Mouse (Mus musculus): ENCODE measurements at regions not wholly inside any gene's neighbourhood (a gene's known extent, or its start where the extent isn't known, plus 50 kb on each side); places are given as distances from the start of the nearest gene placed in this dataset.

- Histone ChIP-seq H3K9ac (replicated peaks) (no peak overlapping the region), H3K9me3 (ENCODE audit: low read length) (no peaks in the 10 kb centered on the region), H3K4me2 (ENCODE audit: low read depth, low read length) (no peak overlapping the region), H3K4me3 (ENCODE audit: low read depth, low read length) (no peak overlapping the region), H3K27me3 (ENCODE audit: insufficient read depth, low read length) (no peaks in the 10 kb centered on the region), H3K27ac (ENCODE audit: low read depth) (no peak overlapping the region), H3K36me3 (replicated peaks; ENCODE audit: insufficient read depth, low read length) (no peaks in the 10 kb centered on the region), H3K4me1 (ENCODE audit: insufficient read depth) (no peaks in the 10 kb centered on the region)
- DNase-seq: no peak
- WGBS (ENCODE audit: insufficient replicate concordance): 57% methylated on average over 3 of the region's 3 CpGs
- ATAC-seq: peak; percentile 80
- TF ChIP-seq EP300 (IDR thresholded peaks at IDR 0.05; ENCODE audit: low read depth): no peak
- TF ChIP-seq CTCF (IDR thresholded peaks at IDR 0.05; ENCODE audit: low read depth): no peak
These were observed 119.5 kb upstream of the Dph6 start for GRCm38 (mm10) chr2:114774278-114774677.

- DNase-seq (no peak), ATAC-seq (no peak)
- 71% methylated on average over 2 of the region's 2 CpGs for WGBS (ENCODE audit: insufficient replicate concordance)
These were observed 120.8 kb upstream of the Dph6 start for GRCm38 (mm10) chr2:114775532-114775931.

GRCm38 (mm10) chr2:114776176-114776575 lies 121.4 kb upstream of the Dph6 start:
- TF ChIP-seq CTCF (IDR thresholded peaks at IDR 0.05; ENCODE audit: low read depth) (no peak), EP300 (IDR thresholded peaks at IDR 0.05; ENCODE audit: low read depth) (no peak)
- no peaks in the 10 kb centered on the region for H3K4me1 ChIP-seq (ENCODE audit: insufficient read depth)
- WGBS (ENCODE audit: insufficient replicate concordance): 55% methylated on average over 2 of the region's 2 CpGs
- no peak overlapping the region for H3K4me3 ChIP-seq (ENCODE audit: low read depth, low read length)
- no peaks in the 10 kb centered on the region for H3K36me3 ChIP-seq (replicated peaks; ENCODE audit: insufficient read depth, low read length)
- H3K27me3 ChIP-seq (ENCODE audit: insufficient read depth, low read length): no peaks in the 10 kb centered on the region
- H3K27ac ChIP-seq (ENCODE audit: low read depth): no peak overlapping the region
- no peak overlapping the region for H3K4me2 ChIP-seq (ENCODE audit: low read depth, low read length)
- H3K9me3 ChIP-seq (ENCODE audit: low read length): no peaks in the 10 kb centered on the region
- no peak for DNase-seq
- no peak overlapping the region for H3K9ac ChIP-seq (replicated peaks)
- no peak for ATAC-seq

More at GRCm38 (mm10) chr2:114775532-114775931, 120.8 kb upstream of the Dph6 start:
- Histone ChIP-seq H3K27ac (ENCODE audit: low read depth) (no peak overlapping the region), H3K9ac (replicated peaks) (no peak overlapping the region), H3K4me1 (ENCODE audit: insufficient read depth) (no peaks in the 10 kb centered on the region), H3K36me3 (replicated peaks; ENCODE audit: insufficient read depth, low read length) (no peaks in the 10 kb centered on the region), H3K9me3 (ENCODE audit: low read length) (no peaks in the 10 kb centered on the region), H3K4me2 (ENCODE audit: low read depth, low read length) (no peak overlapping the region), H3K27me3 (ENCODE audit: insufficient read depth, low read length) (no peaks in the 10 kb centered on the region), H3K4me3 (ENCODE audit: low read depth, low read length) (no peak overlapping the region)
- TF ChIP-seq EP300 (IDR thresholded peaks at IDR 0.05; ENCODE audit: low read depth): no peak
- no peak for TF ChIP-seq CTCF (IDR thresholded peaks at IDR 0.05; ENCODE audit: low read depth)

- Histone ChIP-seq H3K4me1 (ENCODE audit: insufficient read depth) (no peaks in the 10 kb centered on the region), H3K4me3 (ENCODE audit: low read depth, low read length) (no peak overlapping the region), H3K27me3 (ENCODE audit: insufficient read depth, low read length) (no peaks in the 10 kb centered on the region), H3K36me3 (replicated peaks; ENCODE audit: insufficient read depth, low read length) (no peaks in the 10 kb centered on the region), H3K9me3 (ENCODE audit: low read length) (no peaks in the 10 kb centered on the region), H3K27ac (ENCODE audit: low read depth) (no peak overlapping the region), H3K9ac (replicated peaks) (no peak overlapping the region), H3K4me2 (ENCODE audit: low read depth, low read length) (no peak overlapping the region)
- DNase-seq (no peak), ATAC-seq (0 out of 2 replicates have a peak, but pooled peaks have one; percentile 19)
- TF ChIP-seq CTCF (IDR thresholded peaks at IDR 0.05; ENCODE audit: low read depth) (no peak), EP300 (IDR thresholded peaks at IDR 0.05; ENCODE audit: low read depth) (peak; percentile 69)
- WGBS (ENCODE audit: insufficient replicate concordance): 40% methylated on average over 6 of the region's 6 CpGs
These were observed 127.7 kb upstream of the Dph6 start for GRCm38 (mm10) chr2:114782450-114782849.

GRCm38 (mm10) chr2:114784191-114784590 lies 129.4 kb upstream of the Dph6 start:
- Histone ChIP-seq H3K27me3 (ENCODE audit: insufficient read depth, low read length) (no peaks in the 10 kb centered on the region), H3K9ac (replicated peaks) (no peak overlapping the region), H3K4me1 (ENCODE audit: insufficient read depth) (no peaks in the 10 kb centered on the region), H3K9me3 (ENCODE audit: low read length) (no peaks in the 10 kb centered on the region), H3K36me3 (replicated peaks; ENCODE audit: insufficient read depth, low read length) (no peaks in the 10 kb centered on the region), H3K4me3 (ENCODE audit: low read depth, low read length) (no peak overlapping the region), H3K27ac (ENCODE audit: low read depth) (no peak overlapping the region), H3K4me2 (ENCODE audit: low read depth, low read length) (no peak overlapping the region)
- DNase-seq (no peak), ATAC-seq (no peak)
- TF ChIP-seq CTCF (IDR thresholded peaks at IDR 0.05; ENCODE audit: low read depth): no peak
- TF ChIP-seq EP300 (IDR thresholded peaks at IDR 0.05; ENCODE audit: low read depth): no peak

GRCm38 (mm10) chr2:114788251-114788650 lies 133.5 kb upstream of the Dph6 start:
- Histone ChIP-seq H3K27me3 (ENCODE audit: insufficient read depth, low read length) (no peaks in the 10 kb centered on the region), H3K9me3 (ENCODE audit: low read length) (no peaks in the 10 kb centered on the region), H3K9ac (replicated peaks) (no peak overlapping the region), H3K4me1 (ENCODE audit: insufficient read depth) (no peaks in the 10 kb centered on the region), H3K36me3 (replicated peaks; ENCODE audit: insufficient read depth, low read length) (no peaks in the 10 kb centered on the region), H3K4me3 (ENCODE audit: low read depth, low read length) (no peak overlapping the region), H3K27ac (ENCODE audit: low read depth) (no peak overlapping the region), H3K4me2 (ENCODE audit: low read depth, low read length) (no peak overlapping the region)
- TF ChIP-seq EP300 (IDR thresholded peaks at IDR 0.05; ENCODE audit: low read depth): no peak
- TF ChIP-seq CTCF (IDR thresholded peaks at IDR 0.05; ENCODE audit: low read depth): no peak
- no peak for DNase-seq
- WGBS (ENCODE audit: insufficient replicate concordance): 67% methylated on average over 3 of the region's 3 CpGs
- no peak for ATAC-seq
